In genomic region chr4:28910127-28910526, GRCm38 (mm10) we compare ENCODE assay signal across 11 mouse cellular contexts.
"Had no signal": no experiment of that assay in that cellular context is flagged by ENCODE, and none has a peak within 500 bp of the region (broad histone marks: within the 10 kb centered on the region; RNA-seq: fewer than 3 reads in every experiment).

No protein-coding gene starts in this region.

- H3K9me3 ChIP-seq: limb, embryonic 13.5 days; midbrain, embryonic 10.5 days; neural tube, embryonic 15.5 days had no signal

- H3K36me3 ChIP-seq: limb, embryonic 13.5 days; midbrain, embryonic 10.5 days; neural tube, embryonic 15.5 days had no signal

- H3K4me3 ChIP-seq: limb, embryonic 13.5 days; midbrain, embryonic 10.5 days; myocyte; neural tube, embryonic 15.5 days had no signal

- H3K9ac ChIP-seq: limb, embryonic 13.5 days; liver, embryonic 14.5 days; neural tube, embryonic 15.5 days had no signal

- H3K27me3 ChIP-seq: limb, embryonic 13.5 days; neural tube, embryonic 15.5 days had no signal

- H3K4me2 ChIP-seq: limb, embryonic 13.5 days; neural tube, embryonic 15.5 days had no signal

- H3K4me1 ChIP-seq: limb, embryonic 13.5 days; neural tube, embryonic 15.5 days had no signal

- H3K27ac ChIP-seq: limb, embryonic 13.5 days; liver, embryonic 14.5 days; midbrain, embryonic 10.5 days; neural tube, embryonic 15.5 days; stomach, postnatal 0 days had no signal

- DNase-seq: kidney, postnatal 14 days; left cerebral cortex, postnatal 4 days; lung, adult 18-20 months; lung, postnatal 4 days; thymus, postnatal 4 days had no signal
